Mouse (Mus musculus) ES-E14 (cell line): ENCODE data around the gene Slc10a2. TPM values are rescaled to one million over a fixed set of nuclear protein-coding genes. Genes with fewer than 3 reads are reported as not detected.
"Not testable (repeated sequence)": the region's sequence is repeated elsewhere in the genome, so short reads cannot be mapped to it uniquely, and the experiment has no call there.

Experiments
- DNase-seq: peaks from one replicate; pipeline ENCODE4 v3.0.0-alpha.2; 2013; ENCODE audit warnings: low read depth, low spot score
- H3K27ac ChIP-seq: 2 replicates; pipeline ENCODE4 v1.5.1; 2012; ENCODE audit warnings: low read depth, mild to moderate bottlenecking, low read length, moderate library complexity, mixed read lengths; ENCODE audit not compliant: poor library complexity, insufficient read depth, severe bottlenecking
- H3K36me3 ChIP-seq: 2 replicates; pipeline ENCODE4 v1.6.1; 2012; ENCODE audit warnings: mild to moderate bottlenecking, low read length, moderate library complexity, mixed read lengths; ENCODE audit not compliant: control insufficient read depth, poor library complexity, insufficient read depth, severe bottlenecking
- H3K4me1 ChIP-seq, 2 experiments: fragments of 150-350 bp in 1 of 2; sonication (generic) in 1 of 2; 2 replicates each; pipeline ENCODE4 v1.6.1; 2012; ENCODE audit warnings: low read length in 2 of 2, mild to moderate bottlenecking in 1 of 2, mixed read lengths in 1 of 2; ENCODE audit not compliant: control insufficient read depth in 2 of 2, insufficient read depth in 2 of 2, poor library complexity in 1 of 2
- H3K4me3 ChIP-seq, 2 experiments: fragments of 150-350 bp in 1 of 2; sonication (generic) in 1 of 2; 2 replicates each; pipeline ENCODE4 v1.5.1; 2012; ENCODE audit warnings: low read length in 2 of 2, low read depth in 1 of 2, mild to moderate bottlenecking in 1 of 2, mixed read lengths in 1 of 2; ENCODE audit not compliant: insufficient read depth in 1 of 2, poor library complexity in 1 of 2, severe bottlenecking in 1 of 2
- H3K9ac ChIP-seq: 2 replicates; pipeline ENCODE4 v1.6.1; 2012; ENCODE audit warnings: low read depth, mild to moderate bottlenecking, low read length, mixed read lengths; ENCODE audit not compliant: poor library complexity, insufficient read depth, severe bottlenecking
- H3K9me3 ChIP-seq: fragments of 150-350 bp; sonication (generic); 2 replicates; pipeline ENCODE4 v1.6.1; 2012; ENCODE audit warnings: low read depth, mild to moderate bottlenecking, low read length; ENCODE audit not compliant: control insufficient read depth, insufficient read depth
- CHD2 ChIP-seq: IDR thresholded peaks from 2 replicates; pipeline ENCODE4 v1.6.1; 2014; ENCODE audit warnings: mild to moderate bottlenecking, low read depth, low read length, inconsistent platforms
- HCFC1 ChIP-seq: IDR thresholded peaks from 2 replicates; pipeline ENCODE4 v1.6.1; 2012; ENCODE audit warnings: low read length, inconsistent platforms, borderline replicate concordance; ENCODE audit not compliant: insufficient read depth
- MAFK ChIP-seq: IDR thresholded peaks from 2 replicates; pipeline ENCODE4 v1.6.1; 2014; ENCODE audit warnings: mild to moderate bottlenecking, low read depth, low read length, inconsistent platforms; ENCODE audit not compliant: insufficient read depth
- ZC3H11A ChIP-seq: IDR thresholded peaks from 2 replicates; pipeline ENCODE4 v1.6.1; 2012; ENCODE audit warnings: low read depth, mild to moderate bottlenecking, inconsistent platforms, low read length, borderline replicate concordance
- ZNF384 ChIP-seq: IDR thresholded peaks from 2 replicates; pipeline ENCODE4 v1.6.1; 2012; ENCODE audit warnings: low read depth, low read length, inconsistent platforms
- in situ Hi-C, 2 experiments: fragments of 600-800 bp; cut with MboI; formaldehyde crosslinking; loops; one replicate each; pipeline ENCODE4 v1.15.1; 2025; ENCODE audit warnings: low sequenced_read_pairs in 2 of 2, inconsistent platforms in 1 of 2; ENCODE audit not compliant: unreplicated experiment in 2 of 2
- total RNA-seq: library from RNA; depleted of rRNA; stranded (reverse); fragments of 300-350 nt; gene quantifications from 2 replicates; pipeline ENCODE4 v1.2.3, GENCODE M21; 2012; rRNA removed

The Slc10a2 gene
- not detected in 2 replicates for total RNA-seq

GRCm38 (mm10) chr8:5105186-5105585 lies at the start of gene Slc10a2:
Slc10a2 (minus strand) TSS chr8:5105351.
- H3K9me3 ChIP-seq: no peaks in the 10 kb centered on the region
- H3K4me3 ChIP-seq: no peak within 1 kb of the TSS
- H3K27ac ChIP-seq: no peak within 1 kb of the TSS
- DNase-seq: no peak
- H3K36me3 ChIP-seq: no peaks in the 10 kb centered on the region
- no peaks in the 10 kb centered on the region for H3K4me1 ChIP-seq
- no peak within 1 kb of the TSS for H3K9ac ChIP-seq
- TF ChIP-seq ZC3H11A: no peak
- in situ Hi-C loops: loop anchor here in 1 of 2 experiments (10.0 kb wide), 1 partner anchor 240 kb away; no protein-coding TSS in a partner anchor

- no peaks in the 10 kb centered on the region for H3K36me3 ChIP-seq
- DNase-seq: no peak
- H3K27ac ChIP-seq: no peak overlapping the region
- H3K9ac ChIP-seq: no peak overlapping the region
- TF ChIP-seq CHD2 (no peak), HCFC1 (no peak), ZNF384 (no peak), MAFK (no peak), ZC3H11A (no peak)
- H3K4me3 ChIP-seq: no peak overlapping the region
- in situ Hi-C loops: no loop called here
- H3K9me3 ChIP-seq: no peaks in the 10 kb centered on the region
- no peaks in the 10 kb centered on the region for H3K4me1 ChIP-seq
These were observed 24.2 kb upstream of the Slc10a2 start for GRCm38 (mm10) chr8:5129322-5129829.

- no peak for TF ChIP-seq CHD2
- TF ChIP-seq ZNF384: no peak
- TF ChIP-seq ZC3H11A: peak; percentile 31; the same call in 1 of the 2 replicates
- no peak for TF ChIP-seq HCFC1
- no peak for TF ChIP-seq MAFK
- no peaks in the 10 kb centered on the region for H3K36me3 ChIP-seq
- no peak overlapping the region for H3K4me3 ChIP-seq
- H3K9ac ChIP-seq: no peak overlapping the region
- in situ Hi-C loops: loop anchor here in 1 of 2 experiments (10.0 kb wide), 1 partner anchor 242 kb away; no protein-coding TSS in a partner anchor
- H3K4me1 ChIP-seq: no peaks in the 10 kb centered on the region
- H3K9me3 ChIP-seq: no peaks in the 10 kb centered on the region
- H3K27ac ChIP-seq: no peak overlapping the region
- DNase-seq: peak; percentile 11
These were observed 1.7 kb upstream of the Slc10a2 start for GRCm38 (mm10) chr8:5106855-5107254.

GRCm38 (mm10) chr8:5095392-5095791 lies 9.8 kb downstream of the Slc10a2 start:
- Histone ChIP-seq H3K4me1 (0 out of 4 replicates have a peak, but pooled peaks cover 0 to 1% of the 10 kb centered on the region in 2 experiments), H3K36me3 (no peaks in the 10 kb centered on the region), H3K9ac (no peak overlapping the region), H3K9me3 (no peaks in the 10 kb centered on the region), H3K27ac (no peak overlapping the region), H3K4me3 (no peak overlapping the region)
- in situ Hi-C loops: no loop called here
- DNase-seq: no peak
- no peak for TF ChIP-seq HCFC1
- TF ChIP-seq ZC3H11A: no peak
- TF ChIP-seq MAFK: no peak
- no peak for TF ChIP-seq CHD2
- no peak for TF ChIP-seq ZNF384

- H3K4me1 ChIP-seq, H3K36me3 ChIP-seq, H3K4me3 ChIP-seq, in situ Hi-C loops, H3K27ac ChIP-seq, H3K9me3 ChIP-seq, H3K9ac ChIP-seq: not testable (repeated sequence)
- DNase-seq: peak; percentile 16
These were observed 11.2 kb downstream of the Slc10a2 start for GRCm38 (mm10) chr8:5093991-5094390.
